Mouse (Mus musculus) midbrain, postnatal 0 days (tissue): ENCODE results near the gene Olfr1065. TPM values are rescaled to one million over a fixed set of nuclear protein-coding genes. Genes with fewer than 3 reads are reported as not detected.

Source experiments
- ATAC-seq: fragments of 200-750 bp; cut with Nextera tagmentation; 2 replicates; pipeline ENCODE4 v1.8.0; 2017; ENCODE audit warnings: moderate number of reproducible peaks, mild to moderate bottlenecking, moderate TSS enrichment, moderate library complexity; ENCODE audit not compliant: low FRiP score
- DNase-seq: peaks from one replicate; pipeline ENCODE4 v3.0.0-alpha.2; 2015; ENCODE audit warnings: low spot score
- H3K27ac ChIP-seq: fragments of 300-500 bp; sonication (generic); 2 replicates; pipeline ENCODE4 v1.5.1; 2014; ENCODE audit warnings: low read depth, mild to moderate bottlenecking, low read length, mixed read lengths
- H3K27me3 ChIP-seq: fragments of 300-500 bp; sonication (generic); 2 replicates; pipeline ENCODE4 v1.6.1; 2014; ENCODE audit warnings: low read length, control low read depth, mixed read lengths; ENCODE audit not compliant: insufficient read depth
- H3K36me3 ChIP-seq: fragments of 300-500 bp; sonication (generic); 2 replicates; pipeline ENCODE4 v1.6.1; 2014; ENCODE audit warnings: low read length, control low read depth, mixed read lengths; ENCODE audit not compliant: insufficient read depth
- H3K4me1 ChIP-seq: fragments of 300-500 bp; sonication (generic); 2 replicates; pipeline ENCODE4 v1.6.1; 2014; ENCODE audit warnings: mild to moderate bottlenecking, control low read depth, antibody characterized with exemption, low read length, mixed read lengths; ENCODE audit not compliant: insufficient read depth
- H3K4me2 ChIP-seq: fragments of 300-500 bp; sonication (generic); 2 replicates; pipeline ENCODE4 v1.6.1; 2014; ENCODE audit warnings: low read depth, mild to moderate bottlenecking, low read length, mixed read lengths; ENCODE audit not compliant: poor library complexity, severe bottlenecking
- H3K4me3 ChIP-seq: fragments of 300-500 bp; sonication (generic); 2 replicates; pipeline ENCODE4 v1.5.1; 2014; ENCODE audit warnings: low read depth, mild to moderate bottlenecking, low read length, moderate library complexity
- H3K9ac ChIP-seq: fragments of 300-500 bp; sonication (generic); replicated peaks from 2 replicates; pipeline ENCODE4 v1.6.1; 2014; ENCODE audit warnings: mild to moderate bottlenecking, low read length, moderate library complexity, mixed read lengths; ENCODE audit not compliant: poor library complexity, severe bottlenecking
- H3K9me3 ChIP-seq: fragments of 300-500 bp; sonication (generic); 2 replicates; pipeline ENCODE4 v1.6.1; 2016; ENCODE audit warnings: low read length, control low read depth
- CTCF ChIP-seq: IDR thresholded peaks from 2 replicates; pipeline ENCODE4 v1.5.1; 2016; ENCODE audit warnings: antibody characterized with exemption, mild to moderate bottlenecking
- WGBS: fragments of 180-500 bp; shearing (Covaris S2); extraction: QIAGEN DNeasy Blood & Tissue Kit; methylation state at CpG from one replicate; pipeline ENCODE4 v1.1.7; 2014; 5-methylcytosine and 5-hydroxymethylcytosine counted together
- polyA plus RNA-seq: library from polyadenylated mRNA; unstranded; fragments of >200 nt; fragmentation: Nextera tagmentation; extraction: Ambion mirVana; gene quantifications from 2 replicates; pipeline ENCODE4 v1.2.1, GENCODE M21; 2015
- total RNA-seq: library from RNA; depleted of rRNA; stranded (reverse); fragments of >200 nt; gene quantifications from 2 replicates; pipeline ENCODE4 v1.2.3, GENCODE M21; 2014; rRNA removed

Gene Olfr1065
- total and polyA plus RNA-seq, 2 experiments from 2014 or later = not detected

DNA sequence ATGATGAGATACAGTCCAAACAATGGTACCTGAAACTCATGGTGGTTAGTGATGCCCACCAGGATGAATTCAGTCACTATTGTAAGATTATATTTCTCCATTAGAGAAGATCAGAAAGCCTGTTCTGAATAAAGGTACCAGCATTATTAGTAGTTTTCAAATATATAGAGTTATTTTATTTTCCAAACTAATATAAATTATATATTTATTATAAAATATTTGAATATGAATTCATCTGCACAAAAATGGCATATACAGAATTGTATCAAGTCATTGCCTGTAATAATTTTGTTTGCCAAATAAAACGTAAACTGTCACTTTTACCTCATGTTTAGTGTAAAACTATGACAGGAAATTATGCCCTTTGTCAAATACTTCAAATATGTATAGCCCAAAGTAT lies 36.4 kb downstream of the Olfr1065 start, which contains the start of gene Olfr1061:
TSS of gene Olfr1061 (minus strand) at position 101 of the 400 bp plus-strand sequence.
- Histone ChIP-seq H3K27ac (no peak within 1 kb of the TSS), H3K27me3 (no peaks in the 10 kb centered on the region), H3K4me3 (no peak within 1 kb of the TSS), H3K9me3 (no peaks in the 10 kb centered on the region), H3K9ac (no peak within 1 kb of the TSS), H3K4me2 (no peak within 1 kb of the TSS), H3K4me1 (no peaks in the 10 kb centered on the region), H3K36me3 (no peaks in the 10 kb centered on the region)
- DNase-seq = no peak
- no peak for TF ChIP-seq CTCF
- ATAC-seq = no peak
- 80% methylated on average over 1 of the region's 1 CpGs for WGBS

DNA sequence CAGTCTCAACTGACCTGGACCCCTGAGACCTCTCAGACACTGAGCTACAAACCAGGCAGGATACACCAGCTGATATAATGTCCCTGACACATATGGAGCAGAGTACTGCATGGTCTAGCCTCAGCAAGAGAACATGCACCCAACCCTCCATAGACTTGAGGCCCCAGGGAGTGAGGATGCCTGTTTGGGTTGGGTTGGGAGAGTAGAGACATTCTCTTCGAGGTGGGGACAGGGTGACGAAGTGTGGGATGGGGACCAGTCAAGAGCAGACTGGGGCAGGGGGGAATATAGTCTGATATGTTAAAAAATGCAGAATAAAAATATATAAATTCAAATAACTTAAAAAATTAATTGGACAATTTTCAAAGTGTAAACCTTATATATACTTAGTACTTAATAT lies 55.3 kb downstream of the Olfr1065 start:
- no peak for TF ChIP-seq CTCF
- ATAC-seq = no peak
- no peak for DNase-seq
- no peaks in the 10 kb centered on the region for H3K27me3 ChIP-seq
- WGBS = 88% methylated on average over 2 of the region's 2 CpGs
- no peaks in the 10 kb centered on the region for H3K9me3 ChIP-seq
- no peak overlapping the region for H3K9ac ChIP-seq
- H3K4me3 ChIP-seq = no peak overlapping the region
- H3K36me3 ChIP-seq = no peaks in the 10 kb centered on the region
- H3K4me2 ChIP-seq = no peak overlapping the region
- H3K27ac ChIP-seq = no peak overlapping the region
- H3K4me1 ChIP-seq = no peaks in the 10 kb centered on the region

Other genes starting within 250 kb of the Olfr1065 start
- not detected in 2 replicates for gene Olfr1045, start 247.6 kb downstream of the Olfr1065 start, total RNA-seq
- gene Olfr1045, start 247.6 kb downstream of the Olfr1065 start, polyA plus RNA-seq = not detected in 2 replicates
- not detected in 2 replicates for gene Olfr1046, start 231.3 kb downstream of the Olfr1065 start, total RNA-seq
- not detected in 2 replicates for gene Olfr1046, start 231.3 kb downstream of the Olfr1065 start, polyA plus RNA-seq
- gene Olfr1047, start 219.2 kb downstream of the Olfr1065 start, total RNA-seq = not detected in 2 replicates
- not detected in 2 replicates for gene Olfr1047, start 219.2 kb downstream of the Olfr1065 start, polyA plus RNA-seq
- not detected in 2 replicates for gene Olfr1048, start 210.3 kb downstream of the Olfr1065 start, total RNA-seq
- not detected in 2 replicates for gene Olfr1048, start 210.3 kb downstream of the Olfr1065 start, polyA plus RNA-seq
- gene Olfr1049, start 192.3 kb downstream of the Olfr1065 start, total RNA-seq = not detected in 2 replicates
- not detected in 2 replicates for gene Olfr1049, start 192.3 kb downstream of the Olfr1065 start, polyA plus RNA-seq
- gene Olfr1051, start 171.5 kb downstream of the Olfr1065 start, total RNA-seq = not detected in 2 replicates
- gene Olfr1051, start 171.5 kb downstream of the Olfr1065 start, polyA plus RNA-seq = not detected in 2 replicates
- not detected in 2 replicates for gene Olfr1052, start 158.1 kb downstream of the Olfr1065 start, total RNA-seq
- gene Olfr1052, start 158.1 kb downstream of the Olfr1065 start, polyA plus RNA-seq = not detected in 2 replicates
- gene Olfr1053, start 135.3 kb downstream of the Olfr1065 start, total RNA-seq = not detected in 2 replicates
- gene Olfr1053, start 135.3 kb downstream of the Olfr1065 start, polyA plus RNA-seq = not detected in 2 replicates
- not detected in 2 replicates for gene Olfr1054, start 115.2 kb downstream of the Olfr1065 start, total RNA-seq
- gene Olfr1054, start 115.2 kb downstream of the Olfr1065 start, polyA plus RNA-seq = not detected in 2 replicates
- gene Olfr1055, start 100.3 kb downstream of the Olfr1065 start, total RNA-seq = not detected in 2 replicates
- not detected in 2 replicates for gene Olfr1055, start 100.3 kb downstream of the Olfr1065 start, polyA plus RNA-seq
- gene Olfr1056, start 88.1 kb downstream of the Olfr1065 start, total RNA-seq = not detected in 2 replicates
- gene Olfr1056, start 88.1 kb downstream of the Olfr1065 start, polyA plus RNA-seq = not detected in 2 replicates
- gene Olfr1057, start 72.2 kb downstream of the Olfr1065 start, total RNA-seq = not detected in 2 replicates
- gene Olfr1057, start 72.2 kb downstream of the Olfr1065 start, polyA plus RNA-seq = not detected in 2 replicates
- gene Olfr1058, start 62.0 kb downstream of the Olfr1065 start, total RNA-seq = not detected in 2 replicates
- not detected in 2 replicates for gene Olfr1058, start 62.0 kb downstream of the Olfr1065 start, polyA plus RNA-seq
- not detected in 2 replicates for gene Olfr1061, start 36.5 kb downstream of the Olfr1065 start, total RNA-seq
- gene Olfr1061, start 36.5 kb downstream of the Olfr1065 start, polyA plus RNA-seq = not detected in 2 replicates
- gene Olfr1062, start 23.8 kb downstream of the Olfr1065 start, total RNA-seq = not detected in 2 replicates
- not detected in 2 replicates for gene Olfr1062, start 23.8 kb downstream of the Olfr1065 start, polyA plus RNA-seq
- not detected in 2 replicates for gene Olfr1066, start 5.7 kb upstream of the Olfr1065 start, total RNA-seq
- gene Olfr1066, start 5.7 kb upstream of the Olfr1065 start, polyA plus RNA-seq = not detected in 2 replicates
- not detected in 2 replicates for gene Olfr228, start 36.8 kb upstream of the Olfr1065 start, total RNA-seq
- not detected in 2 replicates for gene Olfr228, start 36.8 kb upstream of the Olfr1065 start, polyA plus RNA-seq
- not detected in 2 replicates for gene Olfr1076, start 57.9 kb upstream of the Olfr1065 start, total RNA-seq
- gene Olfr1076, start 57.9 kb upstream of the Olfr1065 start, polyA plus RNA-seq = not detected in 2 replicates
- not detected in 2 replicates for gene Olfr1079, start 91.9 kb upstream of the Olfr1065 start, total RNA-seq
- not detected in 2 replicates for gene Olfr1079, start 91.9 kb upstream of the Olfr1065 start, polyA plus RNA-seq
- not detected in 2 replicates for gene Olfr1080, start 107.6 kb upstream of the Olfr1065 start, total RNA-seq
- not detected in 2 replicates for gene Olfr1080, start 107.6 kb upstream of the Olfr1065 start, polyA plus RNA-seq
- not detected in 2 replicates for gene Olfr1082, start 148.4 kb upstream of the Olfr1065 start, total RNA-seq
- gene Olfr1082, start 148.4 kb upstream of the Olfr1065 start, polyA plus RNA-seq = not detected in 2 replicates
- not detected in 2 replicates for gene Olfr1084, start 189.1 kb upstream of the Olfr1065 start, total RNA-seq
- not detected in 2 replicates for gene Olfr1084, start 189.1 kb upstream of the Olfr1065 start, polyA plus RNA-seq
- not detected in 2 replicates for gene Olfr1085, start 211.4 kb upstream of the Olfr1065 start, total RNA-seq
- not detected in 2 replicates for gene Olfr1085, start 211.4 kb upstream of the Olfr1065 start, polyA plus RNA-seq
- gene Olfr1086, start 229.5 kb upstream of the Olfr1065 start, total RNA-seq = not detected in 2 replicates
- gene Olfr1086, start 229.5 kb upstream of the Olfr1065 start, polyA plus RNA-seq = not detected in 2 replicates
- not detected in 2 replicates for gene Olfr1087, start 247.8 kb upstream of the Olfr1065 start, total RNA-seq
- not detected in 2 replicates for gene Olfr1087, start 247.8 kb upstream of the Olfr1065 start, polyA plus RNA-seq